Mouse (Mus musculus) embryonic facial prominence, embryonic 11.5 days (tissue): Measurements from ENCODE around the gene Atg2a. TPM values are rescaled to one million over a fixed set of nuclear protein-coding genes. Genes with fewer than 3 reads are reported as not detected.
A peak's percentile ranks its signal among the peaks of the same experiment; 100 is the strongest.

Source experiments
- ATAC-seq: fragments of 200-750 bp; cut with Nextera tagmentation; replicated peaks from 2 replicates; pipeline ENCODE4 v1.8.0; 2017; ENCODE audit warnings: low read depth; ENCODE audit not compliant: insufficient number of reproducible peaks, low FRiP score, low TSS enrichment
- DNase-seq: peaks from one replicate; pipeline ENCODE4 v3.0.0-alpha.2; 2015; ENCODE audit warnings: low spot score
- H3K27ac ChIP-seq: fragments of 300-500 bp; sonication (generic); replicated peaks from 2 replicates; pipeline ENCODE4 v1.5.1; 2014; ENCODE audit warnings: mild to moderate bottlenecking, low read depth, low read length, control low read depth
- H3K27me3 ChIP-seq: fragments of 300-500 bp; sonication (generic); 2 replicates; pipeline ENCODE4 v1.6.1; 2014; ENCODE audit warnings: mild to moderate bottlenecking, low read length, moderate library complexity, mixed read lengths; ENCODE audit not compliant: control insufficient read depth, insufficient read depth
- H3K36me3 ChIP-seq: fragments of 300-500 bp; sonication (generic); replicated peaks from 2 replicates; pipeline ENCODE4 v1.6.1; 2014; ENCODE audit warnings: low read depth, mild to moderate bottlenecking, low read length, moderate library complexity, mixed read lengths; ENCODE audit not compliant: control insufficient read depth, insufficient read depth
- H3K4me1 ChIP-seq: fragments of 300-500 bp; sonication (generic); 2 replicates; pipeline ENCODE4 v1.6.1; 2014; ENCODE audit warnings: low read length, mixed read lengths; ENCODE audit not compliant: control insufficient read depth, insufficient read depth
- H3K4me2 ChIP-seq: fragments of 300-500 bp; sonication (generic); 2 replicates; pipeline ENCODE4 v1.6.1; 2014; ENCODE audit warnings: low read depth, mild to moderate bottlenecking, control low read depth, low read length, moderate library complexity
- H3K4me3 ChIP-seq: fragments of 300-500 bp; sonication (generic); 2 replicates; pipeline ENCODE4 v1.5.1; 2014; ENCODE audit warnings: low read depth, low read length, control low read depth
- H3K9ac ChIP-seq: fragments of 300-500 bp; sonication (generic); replicated peaks from 2 replicates; pipeline ENCODE4 v1.6.1; 2014; ENCODE audit warnings: mild to moderate bottlenecking, control low read depth, low read length
- H3K9me3 ChIP-seq: fragments of 300-500 bp; sonication (generic); replicated peaks from 2 replicates; pipeline ENCODE4 v1.6.1; 2016; ENCODE audit warnings: mild to moderate bottlenecking, low read length, inconsistent platforms, mixed read lengths; ENCODE audit not compliant: control insufficient read depth
- WGBS: fragments of 180-500 bp; shearing (Covaris S2); extraction: QIAGEN DNeasy Blood & Tissue Kit; methylation state at CpG from one replicate; pipeline ENCODE4 v1.1.7; 2014; 5-methylcytosine and 5-hydroxymethylcytosine counted together
- polyA plus RNA-seq: library from polyadenylated mRNA; unstranded; fragments of >200 nt; fragmentation: Nextera tagmentation; extraction: Ambion mirVana; gene quantifications from 2 replicates; pipeline ENCODE4 v1.2.1, GENCODE M21; 2014

The Atg2a gene
- polyA plus RNA-seq, 1 experiment from 2014 or later = 7.7 TPM

DNA sequence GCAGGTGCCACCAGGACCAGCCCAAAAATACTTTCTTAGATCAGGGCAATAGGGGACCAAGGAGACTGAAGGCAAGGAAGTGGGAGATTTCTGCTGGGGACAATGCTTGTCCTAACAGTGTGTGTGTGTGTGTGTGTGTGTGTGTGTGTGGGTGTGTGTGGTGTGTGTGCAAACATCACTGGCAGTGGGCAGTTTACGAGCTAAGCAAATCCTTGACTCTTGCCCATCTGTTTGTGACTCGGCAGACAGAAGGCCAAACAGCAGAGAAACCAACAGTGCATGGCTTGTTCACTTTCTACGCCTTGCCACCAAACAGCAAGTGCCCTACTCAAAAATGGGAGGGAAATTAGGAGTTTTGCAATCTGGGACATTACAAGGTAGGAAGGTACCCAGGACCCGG, 32.1 kb downstream of the Atg2a start:
- no peak for ATAC-seq
- 85% methylated on average over 4 of the region's 4 CpGs for WGBS
- H3K27ac ChIP-seq = no peak overlapping the region
- no peaks in the 10 kb centered on the region for H3K9me3 ChIP-seq
- H3K9ac ChIP-seq = no peak overlapping the region
- H3K36me3 ChIP-seq = no peaks in the 10 kb centered on the region
- H3K4me3 ChIP-seq = no peak overlapping the region
- no peaks in the 10 kb centered on the region for H3K27me3 ChIP-seq
- no peak overlapping the region for H3K4me2 ChIP-seq
- no peak for DNase-seq
- H3K4me1 ChIP-seq = 0 out of 2 replicates have a peak, but pooled peaks cover 2% of the 10 kb centered on the region

DNA sequence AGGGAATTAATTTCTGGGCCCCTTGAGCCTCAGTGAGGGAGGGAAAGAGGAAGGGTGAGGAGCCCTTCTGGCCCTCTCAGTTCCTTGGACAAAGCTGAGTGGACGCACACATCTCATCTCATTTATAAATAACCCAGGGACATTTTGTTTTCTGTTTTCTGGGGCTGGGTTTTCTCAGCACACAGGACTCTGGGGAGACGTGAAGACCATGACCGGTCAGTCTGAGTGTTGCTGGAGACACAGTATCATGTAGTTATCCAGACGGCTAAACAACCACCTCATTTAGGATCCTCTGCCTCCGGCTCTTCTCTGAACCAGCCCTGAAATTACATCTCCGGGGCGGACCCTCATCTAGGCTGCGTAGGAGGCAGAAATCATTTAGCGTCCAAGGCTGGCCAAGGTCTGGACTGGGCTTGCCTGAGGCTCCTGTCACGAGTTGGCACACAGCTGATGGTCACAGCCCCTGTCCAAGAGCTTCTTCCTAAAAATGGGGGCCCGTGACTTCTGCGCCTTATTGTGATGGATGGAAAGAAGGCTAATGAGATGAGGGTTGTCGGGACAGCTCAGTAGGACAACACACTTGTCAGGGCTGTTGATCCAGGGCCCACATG, 32.6 kb downstream of the Atg2a start:
- H3K9me3 ChIP-seq = no peaks in the 10 kb centered on the region
- no peak overlapping the region for H3K4me3 ChIP-seq
- no peaks in the 10 kb centered on the region; the same call in 1 of the 2 replicates for H3K36me3 ChIP-seq
- H3K27me3 ChIP-seq = no peaks in the 10 kb centered on the region
- no peak overlapping the region for H3K27ac ChIP-seq
- H3K4me1 ChIP-seq = peaks cover 3% of the 10 kb centered on the region; the same call in 1 of the 2 replicates
- no peak overlapping the region for H3K4me2 ChIP-seq
- ATAC-seq (no peak), DNase-seq (no peak)
- H3K9ac ChIP-seq = no peak overlapping the region
- WGBS = 86% methylated on average over 13 of the region's 13 CpGs

DNA sequence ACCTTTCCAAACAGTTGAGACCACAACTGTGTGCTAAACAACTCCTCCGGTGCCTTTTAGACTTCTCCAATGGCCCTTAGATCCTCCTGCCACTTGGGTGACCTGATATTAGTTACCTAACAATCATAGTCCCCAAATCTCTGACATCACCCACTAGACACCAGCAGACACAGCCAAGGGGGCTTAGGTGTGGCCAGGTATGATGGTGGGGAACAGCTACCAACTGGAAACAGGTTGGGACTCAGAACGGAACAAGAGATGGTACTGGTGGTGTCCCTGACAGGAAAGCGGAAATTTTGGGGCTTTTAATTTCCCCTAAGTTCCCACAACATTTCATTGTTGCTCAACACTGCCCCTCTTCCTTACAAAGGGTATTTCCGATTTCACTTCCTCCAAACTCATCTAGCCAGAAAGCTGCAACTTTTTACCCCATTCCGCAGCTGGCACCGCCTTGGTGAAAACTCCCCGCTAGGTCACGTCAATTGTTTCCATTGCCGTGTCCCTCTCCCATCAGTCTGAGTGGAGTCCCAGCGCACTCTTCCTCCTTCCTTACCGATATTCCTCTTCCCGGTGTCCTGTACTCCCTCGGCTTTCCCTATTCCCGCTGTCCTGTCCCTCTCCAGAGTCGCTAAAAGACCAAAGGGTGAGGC, 34.4 kb downstream of the Atg2a start:
- Histone ChIP-seq H3K27me3 (no peaks in the 10 kb centered on the region), H3K4me3 (peak overlapping the region; percentile 83), H3K9me3 (no peaks in the 10 kb centered on the region), H3K9ac (peak overlapping the region; percentile 64), H3K4me2 (peak overlapping the region; percentile 93), H3K27ac (peak overlapping the region; percentile 56), H3K4me1 (peaks cover 5% of the 10 kb centered on the region), H3K36me3 (peaks cover 4% of the 10 kb centered on the region)
- ATAC-seq (no peak), DNase-seq (peak; percentile 13)
- WGBS = 7% methylated on average over 15 of the region's 15 CpGs

DNA sequence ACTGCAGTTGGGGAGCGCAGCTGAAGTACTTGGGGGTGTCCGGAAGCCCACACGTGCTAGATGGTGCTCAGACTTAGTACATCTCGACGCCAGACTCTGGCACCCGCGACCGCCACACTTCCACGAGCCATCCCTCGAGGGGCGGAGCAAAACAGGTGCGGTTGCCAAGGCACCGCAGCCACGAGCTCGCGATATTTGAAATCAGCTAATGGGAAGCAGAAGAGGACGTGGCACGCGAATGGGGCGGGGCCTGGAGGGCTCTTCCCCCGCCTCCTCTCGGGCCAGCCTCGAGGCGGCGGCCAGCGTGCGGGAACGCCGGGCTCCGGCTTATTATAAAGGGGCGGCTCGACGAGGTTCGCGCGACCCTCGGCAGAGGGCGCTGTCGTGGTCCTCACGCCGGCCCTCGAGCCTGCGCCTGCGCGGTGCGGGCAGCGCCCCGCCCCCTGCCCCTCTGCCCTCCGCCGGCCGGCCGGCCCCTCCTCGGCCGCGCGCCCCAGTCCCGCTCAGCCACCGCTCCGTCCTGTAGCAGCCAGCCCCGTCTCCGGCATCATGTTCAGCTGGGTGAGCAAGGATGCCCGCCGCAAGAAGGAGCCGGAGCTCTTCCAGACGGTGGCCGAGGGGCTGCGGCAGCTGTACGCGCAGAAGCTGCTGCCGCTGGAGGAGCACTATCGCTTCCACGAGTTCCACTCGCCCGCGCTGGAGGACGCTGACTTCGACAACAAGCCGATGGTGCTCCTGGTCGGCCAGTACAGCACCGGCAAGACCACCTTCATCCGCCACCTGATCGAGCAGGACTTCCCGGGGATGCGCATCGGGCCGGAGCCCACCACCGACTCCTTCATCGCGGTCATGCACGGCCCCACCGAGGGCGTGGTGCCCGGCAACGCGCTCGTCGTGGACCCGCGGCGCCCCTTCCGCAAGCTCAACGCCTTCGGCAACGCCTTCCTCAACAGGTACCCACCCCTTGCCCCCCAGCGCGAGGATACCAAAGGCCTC, 35.3 kb downstream of the Atg2a start, which contains the start of gene Ehd1:
Ehd1 (plus strand) TSS at position 300 of the 996 bp plus-strand sequence.
- Histone ChIP-seq H3K9ac (peak within 1 kb of the TSS; percentile 83), H3K36me3 (peaks cover 4% of the 10 kb centered on the region), H3K4me2 (peak within 1 kb of the TSS; percentile 93), H3K9me3 (no peaks in the 10 kb centered on the region), H3K27me3 (no peaks in the 10 kb centered on the region), H3K27ac (peak within 1 kb of the TSS; percentile 62), H3K4me1 (peaks cover 5% of the 10 kb centered on the region), H3K4me3 (peak within 1 kb of the TSS; percentile 83)
- under 1% methylated on average over 105 of the region's 106 CpGs for WGBS
- peak; percentile 89 for ATAC-seq
- DNase-seq = peak; percentile 98

DNA sequence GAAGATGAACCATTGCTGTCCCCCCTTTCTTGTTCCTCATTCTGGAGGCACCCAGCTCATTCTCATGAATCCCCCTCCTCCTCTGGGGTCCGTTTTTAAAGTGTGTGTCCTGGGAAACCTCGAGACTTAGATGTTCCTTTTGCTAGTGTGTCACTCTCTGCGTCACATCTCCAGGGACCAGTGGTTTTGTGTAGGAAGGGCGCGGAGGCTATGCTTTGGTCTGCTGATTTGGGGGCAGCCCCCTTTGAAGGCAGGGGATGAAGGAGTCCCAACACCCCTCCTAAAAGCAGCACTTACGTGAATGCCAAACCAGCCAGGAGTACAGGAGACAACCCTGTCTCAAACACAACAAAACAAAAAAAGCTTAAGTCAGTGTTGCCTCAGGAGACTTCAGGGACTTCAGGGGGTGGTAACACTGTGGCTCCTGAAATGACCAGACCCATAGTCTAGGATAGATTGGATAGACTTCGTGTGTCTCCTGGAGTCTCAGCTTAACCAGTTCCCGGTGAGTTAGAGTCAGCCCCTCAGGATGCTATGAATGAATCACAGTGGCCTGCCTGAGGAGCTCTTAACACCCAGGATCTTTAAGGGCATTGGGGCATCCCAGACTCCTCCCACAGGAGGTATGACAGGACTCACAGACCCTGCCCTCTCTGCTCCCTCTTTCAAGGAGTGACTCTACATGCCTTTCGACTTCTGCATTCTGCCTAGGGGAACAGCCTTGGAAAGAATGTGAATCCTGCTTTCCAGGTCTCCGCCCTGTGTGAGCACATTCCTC, 36.4 kb downstream of the Atg2a start:
- no peak overlapping the region; the same call in 1 of the 2 replicates for H3K27ac ChIP-seq
- H3K4me1 ChIP-seq = peaks cover 5% of the 10 kb centered on the region
- 5% methylated on average over 10 of the region's 10 CpGs for WGBS
- H3K27me3 ChIP-seq = no peaks in the 10 kb centered on the region
- no peaks in the 10 kb centered on the region for H3K9me3 ChIP-seq
- ATAC-seq = no peak
- H3K36me3 ChIP-seq = peaks cover 4% of the 10 kb centered on the region
- peak; percentile 64 for DNase-seq
- H3K4me2 ChIP-seq = peak overlapping the region; percentile 93
- peak overlapping the region; percentile 83 for H3K9ac ChIP-seq
- H3K4me3 ChIP-seq = peak overlapping the region; percentile 83

DNA sequence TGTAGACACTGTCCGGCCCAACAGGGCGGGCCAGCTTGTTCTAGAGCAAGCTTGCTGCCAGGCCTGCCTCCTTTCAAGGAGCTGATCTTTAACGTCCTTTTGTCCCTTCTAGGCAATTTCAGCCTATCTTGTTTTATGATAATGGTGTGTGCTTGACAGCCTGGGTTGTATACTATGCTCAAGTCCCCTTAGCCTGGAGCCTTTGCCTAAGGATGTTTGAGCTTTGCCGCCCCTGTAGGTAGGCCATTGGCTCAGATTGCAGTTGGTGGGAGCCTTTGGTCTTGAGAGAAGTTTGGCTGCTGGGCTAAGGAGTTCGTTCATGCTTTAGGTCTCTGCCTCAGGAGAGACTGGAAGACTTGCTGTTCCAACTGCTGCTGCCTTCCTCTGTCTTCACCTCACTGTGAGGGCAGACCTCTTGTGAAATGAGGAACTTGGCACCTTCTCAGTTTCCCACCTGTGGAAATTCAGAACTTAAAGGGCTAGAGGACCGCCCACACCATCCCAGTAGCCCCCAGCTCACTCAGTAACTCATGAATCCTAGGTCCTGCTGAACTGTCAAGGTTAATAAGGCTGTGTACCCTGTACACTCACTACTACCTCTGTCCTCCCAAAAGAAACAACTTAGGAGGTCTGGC, 37.1 kb downstream of the Atg2a start:
- Histone ChIP-seq H3K4me3 (peak overlapping the region; percentile 83), H3K27me3 (no peaks in the 10 kb centered on the region), H3K4me2 (peak overlapping the region; percentile 93), H3K36me3 (peaks cover 4% of the 10 kb centered on the region), H3K9ac (peak overlapping the region; percentile 38), H3K9me3 (no peaks in the 10 kb centered on the region), H3K4me1 (peaks cover 5% of the 10 kb centered on the region), H3K27ac (no peak overlapping the region)
- 40% methylated on average over 6 of the region's 6 CpGs for WGBS
- no peak for DNase-seq
- ATAC-seq = no peak

DNA sequence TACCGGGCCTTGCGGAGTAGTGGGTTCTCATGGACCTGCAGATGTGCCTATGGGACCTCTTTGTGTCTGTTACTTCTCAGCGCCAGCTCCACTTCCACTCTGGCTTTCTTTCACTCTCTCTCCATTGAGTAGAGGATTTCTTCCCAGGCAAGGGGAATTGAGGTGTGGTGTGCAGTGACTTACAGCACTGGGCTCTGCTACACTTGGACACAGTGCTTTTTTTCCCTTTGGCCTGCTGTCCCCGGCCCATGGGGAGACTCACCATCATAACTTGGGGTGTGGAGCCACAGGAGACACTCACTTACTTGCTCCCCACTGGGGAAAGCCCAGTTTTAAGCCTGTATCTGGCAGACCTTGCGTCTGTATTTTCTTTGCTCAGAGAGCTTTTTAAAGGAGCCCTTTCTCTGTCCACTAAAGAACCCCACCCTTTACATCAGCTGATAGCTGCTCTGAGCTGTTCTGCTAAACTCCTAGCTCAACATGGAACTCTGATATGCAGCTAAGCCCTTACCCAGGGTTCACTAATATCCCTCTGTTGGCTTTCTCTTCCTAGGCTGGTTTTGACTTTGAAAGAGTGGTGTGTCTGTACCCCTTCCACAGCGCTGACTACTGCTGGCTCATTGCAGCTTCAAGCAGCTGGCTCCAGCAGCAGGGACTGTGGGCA, 38.1 kb downstream of the Atg2a start:
- DNase-seq = no peak

More for the DNA sequence above, 38.1 kb downstream of the Atg2a start:
- H3K9me3 ChIP-seq = no peaks in the 10 kb centered on the region
- H3K36me3 ChIP-seq = peaks cover 4% of the 10 kb centered on the region
- 93% methylated on average over 6 of the region's 6 CpGs for WGBS
- peak overlapping the region; percentile 93 for H3K4me2 ChIP-seq
- no peak for ATAC-seq
- peaks cover 5% of the 10 kb centered on the region for H3K4me1 ChIP-seq
- H3K4me3 ChIP-seq = no peak overlapping the region
- peak overlapping the region; percentile 33 for H3K9ac ChIP-seq
- no peak overlapping the region for H3K27ac ChIP-seq
- H3K27me3 ChIP-seq = no peaks in the 10 kb centered on the region
